Mouse (Mus musculus) layer of hippocampus, adult 9-10 months (tissue): Measurements from ENCODE around the gene Opn1mw.
"Not testable (repeated sequence)": the region's sequence is repeated elsewhere in the genome, so short reads cannot be mapped to it uniquely, and the experiment has no call there.

Experiments
- DNase-seq: peaks from one replicate; pipeline ENCODE4 v3.0.0; 2022; ENCODE audit warnings: low spot score

The Opn1mw gene

DNA sequence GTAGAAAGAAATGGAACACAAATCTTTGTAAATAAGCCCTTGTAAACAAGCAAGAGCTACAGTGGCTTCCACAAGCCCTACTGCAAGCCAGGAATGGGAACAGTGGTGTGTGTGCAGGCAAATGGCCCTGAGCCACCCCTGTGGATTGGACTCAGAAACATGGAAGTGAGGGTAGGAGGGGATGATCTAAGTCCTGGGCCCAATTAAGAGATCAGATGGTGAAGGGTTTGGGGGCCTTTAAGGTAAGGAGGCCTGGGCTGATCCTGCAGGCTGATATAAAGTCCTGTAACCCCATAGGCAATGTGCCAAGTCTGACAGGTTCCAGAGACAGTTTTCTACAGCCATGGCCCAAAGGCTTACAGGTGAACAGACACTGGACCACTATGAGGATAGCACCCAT, at the start of gene Opn1mw:
Gene Opn1mw (plus strand): TSS at position 301 of the 400 bp plus-strand sequence.
- DNase-seq, result no peak

DNA sequence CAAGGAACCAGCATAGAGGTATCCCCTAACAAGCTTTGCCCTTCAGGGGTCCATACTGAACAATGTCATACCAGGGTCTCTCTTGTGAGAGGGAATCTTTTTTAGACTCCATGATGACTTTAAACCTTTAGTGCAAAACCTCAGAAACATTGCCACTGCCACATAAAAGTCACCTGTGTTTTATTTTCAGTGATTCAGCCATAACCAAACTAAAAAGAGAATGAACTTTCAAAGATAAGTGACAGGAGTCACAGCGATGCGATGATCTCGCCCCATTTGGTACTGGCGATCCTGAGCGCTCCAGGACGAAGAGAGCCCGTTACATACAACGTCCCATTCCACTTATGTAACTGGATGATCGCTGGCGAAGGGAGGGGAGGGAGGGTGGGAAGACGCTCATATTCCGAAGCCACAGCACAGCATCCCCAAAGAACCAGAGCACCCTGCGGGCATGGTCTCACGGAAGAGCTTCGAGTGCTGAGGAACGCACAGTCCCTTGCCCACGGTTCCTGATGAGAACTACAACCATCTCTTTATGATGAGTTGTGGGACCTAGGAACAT, 42.9 kb upstream of the Opn1mw start:
- no peak for DNase-seq

DNA sequence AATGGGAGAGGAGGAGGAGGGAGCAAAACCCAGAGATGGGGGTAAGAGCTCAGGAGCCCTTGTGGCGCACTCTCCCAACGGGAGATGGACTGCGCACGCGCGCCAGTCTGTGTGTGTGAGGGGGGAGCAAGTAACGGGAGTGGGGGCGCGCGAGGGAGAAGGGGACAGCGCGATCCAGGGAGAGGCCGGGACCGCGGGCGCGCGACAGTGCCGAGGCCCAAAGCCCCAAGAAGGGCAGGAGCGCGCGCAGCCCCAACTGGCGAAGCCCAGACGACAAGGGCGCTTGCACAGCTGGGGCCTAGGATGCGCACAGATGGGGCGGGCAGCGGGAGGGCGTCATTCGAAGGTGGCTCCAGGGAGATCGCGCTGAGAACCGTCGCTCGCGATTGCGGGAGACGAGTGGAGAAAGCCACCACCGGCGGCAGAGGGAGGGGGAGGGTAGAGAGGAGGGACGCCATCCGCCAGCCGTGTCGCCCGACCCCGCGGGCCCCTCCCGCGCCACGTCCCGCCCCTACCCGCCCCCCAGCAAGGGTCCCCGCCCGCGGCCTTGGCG, 42.2 kb upstream of the Opn1mw start:
- peak; percentile 44 for DNase-seq

DNA sequence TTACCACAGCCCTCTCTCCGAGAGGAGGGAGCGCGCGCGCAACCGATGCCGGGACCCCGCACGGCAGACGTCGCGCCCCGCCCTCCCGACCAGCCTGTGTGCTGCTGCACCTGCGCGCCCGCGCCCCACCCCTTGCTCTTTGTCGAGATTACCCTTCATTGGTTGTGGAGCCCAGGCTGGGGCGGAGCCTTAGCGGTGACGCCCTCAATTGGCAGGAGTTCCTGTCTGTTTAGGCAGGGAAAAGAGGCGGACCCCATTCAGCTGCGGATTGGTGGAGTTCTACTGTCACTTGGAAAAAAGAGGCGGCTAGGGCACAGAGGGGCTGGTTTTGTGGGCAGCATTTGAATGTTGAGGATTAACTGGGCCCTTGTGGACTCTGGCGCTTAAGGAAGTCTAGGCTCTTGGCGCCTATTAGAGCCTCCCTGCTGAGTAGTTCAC, 41.6 kb upstream of the Opn1mw start:
- peak; percentile 96 for DNase-seq

DNA sequence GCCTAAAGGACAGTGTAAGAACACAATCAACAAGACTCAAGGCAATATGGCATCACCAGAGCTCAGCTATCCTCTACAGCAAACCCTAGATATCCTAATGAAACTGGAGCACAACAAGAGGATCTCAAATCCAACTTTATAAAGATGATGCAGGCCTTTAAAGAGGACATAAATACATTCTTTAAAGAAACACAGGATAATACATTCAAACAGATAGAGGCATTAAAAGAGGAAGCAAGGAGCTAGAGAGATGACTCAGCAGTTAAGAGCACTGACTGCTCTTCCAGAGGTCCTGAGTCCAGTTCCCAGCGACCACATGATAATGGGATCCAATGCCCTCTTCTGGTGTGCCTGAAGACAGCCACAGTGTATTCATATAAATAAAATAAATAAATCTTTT, 32.1 kb upstream of the Opn1mw start:
- no peak for DNase-seq

DNA sequence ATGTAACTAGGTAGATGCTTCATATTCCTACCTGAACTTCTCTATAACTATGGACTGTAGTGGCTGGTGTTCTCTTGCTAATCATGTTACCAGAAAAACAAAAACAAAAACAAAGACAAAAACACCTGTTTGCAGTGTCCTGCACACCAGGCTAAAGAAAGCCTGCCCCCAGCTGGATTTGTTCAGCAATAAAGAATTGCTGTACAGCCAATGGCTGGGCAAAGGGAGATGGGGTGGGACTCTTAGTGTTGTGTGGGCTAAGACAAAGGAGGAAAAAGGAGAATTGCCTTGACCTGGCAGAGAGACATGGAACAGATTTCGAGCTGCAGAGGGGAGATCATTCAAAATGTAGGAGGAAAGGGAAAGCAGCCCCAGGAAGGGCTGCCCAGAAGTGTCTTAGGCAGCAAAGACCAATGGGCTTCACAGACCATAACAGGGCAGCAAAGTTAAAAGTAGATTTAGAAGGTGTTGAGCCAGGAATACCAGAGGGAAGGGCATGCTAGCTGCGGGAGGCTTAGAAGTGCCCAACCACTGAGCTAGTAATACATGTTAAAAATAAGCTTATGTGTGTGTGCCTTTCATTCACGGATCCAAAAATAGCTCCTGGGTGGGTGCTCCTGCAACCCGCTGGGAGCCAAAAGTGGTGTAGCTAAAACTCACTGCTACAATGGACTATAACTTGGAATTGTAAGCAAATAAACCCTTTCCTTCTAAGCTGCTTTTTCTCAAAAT, 23.6 kb upstream of the Opn1mw start:
- DNase-seq, result no peak

DNA sequence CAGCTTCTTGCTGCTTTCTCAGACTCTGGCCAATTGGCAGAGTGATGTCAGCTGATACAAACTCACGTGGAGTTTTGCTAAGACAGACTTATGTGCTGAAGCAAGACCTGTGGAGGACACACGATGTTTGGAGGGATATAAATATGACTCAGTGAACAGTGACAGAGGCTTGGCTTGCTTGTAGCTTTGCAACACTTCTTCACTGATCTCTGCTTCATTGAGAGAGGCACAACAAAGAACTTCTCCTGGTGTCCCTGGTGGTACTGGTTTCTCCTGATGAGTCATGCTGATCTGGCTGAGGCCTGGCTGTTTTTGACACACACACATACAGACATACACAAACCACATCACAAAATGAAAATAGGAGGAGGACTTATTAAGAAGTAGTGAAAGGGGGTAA, 21.3 kb upstream of the Opn1mw start:
- no peak for DNase-seq

DNA sequence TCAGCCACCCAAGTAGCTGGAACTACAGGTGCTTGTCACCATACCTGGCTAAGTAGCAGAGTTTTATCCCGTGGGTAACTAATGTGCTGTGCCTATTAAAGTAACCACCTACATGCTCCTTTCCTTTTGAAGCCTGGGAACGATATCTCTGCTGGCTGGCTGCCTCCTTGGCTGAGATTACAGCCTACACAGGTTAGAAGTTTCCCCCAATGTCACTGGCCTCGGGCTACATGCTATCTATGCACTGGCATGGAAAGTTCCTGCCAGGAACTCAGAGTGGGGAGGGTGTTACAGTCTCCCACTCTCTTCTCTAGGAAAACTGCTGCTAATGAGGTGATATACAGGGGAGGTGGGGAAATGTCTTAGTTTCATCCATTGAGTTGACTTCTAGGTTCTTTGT, 18.5 kb upstream of the Opn1mw start:
- no peak for DNase-seq

DNA sequence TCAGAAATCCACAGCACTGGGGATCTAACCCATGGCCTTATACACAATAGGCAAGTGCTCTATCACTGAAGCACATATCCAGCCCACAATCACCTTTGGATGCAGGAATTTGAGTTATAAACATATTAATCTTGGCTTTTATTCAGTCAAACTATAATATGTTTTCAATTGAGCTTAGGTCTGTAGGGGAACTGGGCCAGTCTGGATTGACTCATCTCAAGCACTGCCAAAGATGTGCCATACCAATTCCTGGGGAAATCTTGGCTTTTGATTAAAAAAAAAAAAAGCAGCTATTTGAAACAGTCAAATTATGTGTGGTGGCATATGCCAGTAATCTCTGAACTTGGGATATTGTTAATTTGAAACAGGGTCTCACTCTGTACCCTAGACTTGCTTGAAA, 13.2 kb upstream of the Opn1mw start:
- DNase-seq, result no peak

DNA sequence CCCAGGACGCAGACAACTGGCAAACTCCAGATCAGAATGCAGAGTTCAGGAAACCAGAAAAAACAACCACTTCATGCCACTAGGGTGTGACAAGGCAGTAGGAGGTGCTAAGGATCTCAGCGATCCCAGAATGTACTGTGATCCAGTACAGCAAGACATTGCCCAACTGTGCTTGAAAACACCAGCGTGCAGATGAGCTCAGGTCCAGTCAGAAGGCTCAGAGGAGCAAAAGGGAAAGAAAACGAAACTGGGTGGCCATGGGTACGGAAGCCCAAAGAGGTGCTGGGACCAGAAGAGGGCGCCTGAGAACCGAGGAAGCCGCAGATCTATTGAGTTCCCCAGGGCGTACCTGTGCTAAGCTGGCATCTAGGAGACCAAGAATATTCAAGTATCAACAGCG, 11.8 kb upstream of the Opn1mw start:
- DNase-seq, result peak; percentile 21

DNA sequence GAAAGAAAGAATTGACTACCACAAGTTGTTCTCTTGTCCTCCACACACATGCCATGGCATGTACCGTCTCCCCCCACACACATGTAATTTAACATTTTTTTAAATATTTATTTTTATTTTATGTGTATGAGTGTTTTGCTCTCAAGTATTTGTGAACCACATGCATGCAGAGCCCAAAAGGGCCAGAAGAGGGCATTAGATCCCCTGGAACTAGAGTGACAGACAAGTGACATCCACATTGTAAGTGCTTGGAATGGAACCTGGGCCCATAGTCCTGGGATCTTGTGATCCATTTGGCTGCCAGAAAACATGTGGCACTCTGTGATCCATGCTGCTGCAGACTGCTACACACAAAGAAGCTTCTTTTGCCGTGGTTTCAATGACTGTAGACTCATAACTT, 2.3 kb upstream of the Opn1mw start:
- no peak for DNase-seq

DNA sequence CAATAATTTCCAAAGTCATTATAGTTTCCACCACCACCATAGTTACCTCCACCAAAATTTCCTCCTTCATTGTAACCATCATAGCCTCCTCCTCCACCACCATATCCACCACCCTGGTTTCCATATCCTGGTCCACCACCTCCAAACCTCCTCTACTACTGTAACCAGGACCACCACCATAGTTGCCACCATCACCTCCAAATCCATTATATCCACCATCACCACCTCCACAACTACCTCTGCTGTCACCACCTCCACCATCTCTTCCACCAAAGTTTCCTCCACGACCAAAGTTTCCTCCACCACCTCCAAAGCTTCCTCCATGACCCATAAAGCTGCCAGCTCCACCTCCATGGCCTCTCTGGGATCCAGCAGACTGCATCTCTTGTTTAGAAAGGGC, 8.0 kb downstream of the Opn1mw start, which contains the start of gene Mecp2:
Gene Mecp2 (minus strand): TSS at position 101 of the 400 bp plus-strand sequence.
- DNase-seq, result not testable (repeated sequence)

DNA sequence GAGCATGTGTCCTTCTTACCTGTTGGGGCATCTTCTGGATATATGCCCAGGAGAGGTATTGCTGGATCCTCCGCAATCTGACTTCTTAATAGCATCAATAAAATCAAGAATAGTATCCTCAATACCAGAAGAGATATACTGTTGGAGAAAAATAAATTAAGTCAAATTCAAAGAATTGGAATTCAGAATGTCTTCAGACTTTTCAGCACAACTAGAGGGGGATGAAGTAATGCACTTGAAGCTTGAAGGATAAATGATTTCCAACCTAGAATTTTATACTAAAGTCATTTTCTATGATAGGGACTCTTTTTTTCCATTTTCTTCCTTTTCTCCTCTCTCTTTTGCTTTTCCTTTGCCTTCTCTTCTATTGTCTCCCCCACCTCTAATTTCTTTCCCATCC, 40.5 kb downstream of the Opn1mw start, which contains the start of gene Tex28:
Gene Tex28 (minus strand): TSS at position 101 of the 400 bp plus-strand sequence.
- no peak for DNase-seq

DNA sequence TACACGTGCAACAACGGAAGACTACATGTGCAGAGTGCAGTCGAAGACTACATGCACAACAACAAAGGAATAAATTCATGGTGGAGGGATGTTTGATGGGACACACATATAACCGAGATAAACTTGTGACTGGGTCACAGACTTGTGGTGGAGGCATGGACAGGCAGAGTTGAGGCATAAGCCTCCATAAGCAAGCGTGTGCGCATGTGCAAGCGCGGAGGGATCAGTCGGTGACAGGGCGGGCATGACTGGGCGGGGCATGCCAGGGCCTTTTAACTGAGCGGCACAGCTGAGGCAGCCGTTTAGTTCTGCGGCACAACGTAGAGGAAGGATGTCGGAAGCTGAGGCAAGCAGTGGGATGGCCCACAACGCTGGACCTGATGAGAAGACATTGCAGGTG, 49.7 kb downstream of the Opn1mw start, which contains the start of gene Tktl1:
Gene Tktl1 (plus strand): TSS at position 301 of the 400 bp plus-strand sequence.
- DNase-seq, result no peak
